Mouse (Mus musculus) central nervous system, embryonic 18 days (tissue): ENCODE data around the gene Fbxw11. TPM values are rescaled to one million over a fixed set of nuclear protein-coding genes. Genes with fewer than 3 reads are reported as not detected.

Experiments used
- polyA plus RNA-seq: library from polyadenylated mRNA; depleted of rRNA; stranded (reverse); fragments of >200 nt; gene quantifications from 2 replicates; pipeline ENCODE4 v1.2.3, GENCODE M21; 2012; rRNA removed

The Fbxw11 gene
- 100 TPM in 2 replicates for polyA plus RNA-seq

DNA sequence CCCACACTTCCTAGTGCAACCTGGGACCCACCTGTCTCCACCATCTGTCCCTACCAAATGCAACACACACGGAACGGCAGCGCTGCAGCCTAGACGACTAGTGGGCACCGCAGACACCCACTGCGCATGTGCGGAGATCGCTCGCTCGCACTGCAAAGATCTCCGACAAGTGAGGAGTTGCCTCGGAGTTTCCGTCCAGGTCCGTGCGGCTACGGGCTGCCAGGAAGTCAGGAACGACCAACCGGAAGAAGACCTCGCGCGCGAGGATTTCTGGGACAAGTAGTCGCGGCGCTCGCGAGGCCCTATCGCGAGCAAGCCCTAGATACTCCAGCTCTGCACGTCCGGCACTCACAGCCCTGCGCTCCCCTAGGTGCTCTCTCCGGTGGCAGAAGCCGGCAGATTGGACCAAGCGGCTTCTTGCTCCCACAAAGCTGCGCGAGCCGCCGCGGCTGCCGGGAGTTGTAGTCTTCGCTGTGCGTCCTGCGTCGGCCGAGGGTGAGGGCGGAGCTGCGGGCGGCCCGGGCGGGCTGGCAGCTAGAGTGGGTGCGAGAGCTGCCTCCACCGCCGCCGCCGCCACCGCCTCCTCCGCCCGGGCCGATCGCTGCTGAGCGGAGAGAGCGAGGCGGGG lies at the start of gene Fbxw11:
Gene Fbxw11, plus strand, starts transcription at position 476 of the 628 bp plus-strand sequence.

Other genes starting within 250 kb of the Fbxw11 start
- gene Ubtd2, start 187.4 kb upstream of the Fbxw11 start, polyA plus RNA-seq, result 55.1 and 59.0 TPM in 2 replicates
- 0.18 and 0.33 TPM in 2 replicates for gene Efcab9, start 110.6 kb upstream of the Fbxw11 start, polyA plus RNA-seq
- gene Stk10, start 109.4 kb upstream of the Fbxw11 start, polyA plus RNA-seq, result 3.8 and 3.9 TPM in 2 replicates
- gene Smim23, start 181.9 kb downstream of the Fbxw11 start, polyA plus RNA-seq, result not detected in 2 replicates